Mouse (Mus musculus) kidney, embryonic 15.5 days (tissue): ENCODE measurements at regions not wholly inside any gene's neighbourhood (a gene's known extent, or its start where the extent isn't known, plus 50 kb on each side); places are given as distances from the start of the nearest gene placed in this dataset.

Experiments used
- ATAC-seq: fragments of 200-750 bp; cut with Nextera tagmentation; replicated peaks from 2 replicates; pipeline ENCODE4 v1.8.0; 2017; ENCODE audit warnings: moderate TSS enrichment; ENCODE audit not compliant: low FRiP score
- H3K27ac ChIP-seq: fragments of 300-500 bp; sonication (generic); 2 replicates; pipeline ENCODE4 v1.5.1; 2015; ENCODE audit warnings: mild to moderate bottlenecking, inconsistent platforms
- H3K27me3 ChIP-seq: fragments of 300-500 bp; sonication (generic); 2 replicates; pipeline ENCODE4 v1.6.1; 2015; ENCODE audit warnings: inconsistent platforms
- H3K36me3 ChIP-seq: fragments of 300-500 bp; sonication (generic); 2 replicates; pipeline ENCODE4 v1.6.1; 2015; ENCODE audit warnings: inconsistent platforms
- H3K4me1 ChIP-seq: fragments of 300-500 bp; sonication (generic); 2 replicates; pipeline ENCODE4 v1.6.1; 2015; ENCODE audit warnings: inconsistent platforms
- H3K4me2 ChIP-seq: fragments of 300-500 bp; sonication (generic); 2 replicates; pipeline ENCODE4 v1.6.1; 2015; ENCODE audit warnings: moderate library complexity, mild to moderate bottlenecking, inconsistent platforms
- H3K4me3 ChIP-seq: fragments of 300-500 bp; sonication (generic); replicated peaks from 2 replicates; pipeline ENCODE4 v1.5.1; 2015; ENCODE audit warnings: mild to moderate bottlenecking, inconsistent platforms
- H3K9ac ChIP-seq: fragments of 300-500 bp; sonication (generic); 2 replicates; pipeline ENCODE4 v1.6.1; 2015; ENCODE audit warnings: mild to moderate bottlenecking, inconsistent platforms
- H3K9me3 ChIP-seq: fragments of 300-500 bp; sonication (generic); replicated peaks from 2 replicates; pipeline ENCODE4 v1.6.1; 2016; ENCODE audit warnings: inconsistent platforms
- WGBS: fragments of 180-500 bp; shearing (Covaris S2); methylation state at CpG from one replicate; pipeline ENCODE4 v1.1.7; 2015; ENCODE audit warnings: mixed read lengths; 5-methylcytosine and 5-hydroxymethylcytosine counted together

- H3K9ac ChIP-seq = no peak overlapping the region
- H3K27ac ChIP-seq = no peak overlapping the region
- no peak overlapping the region for H3K4me2 ChIP-seq
- no peak overlapping the region for H3K4me3 ChIP-seq
- H3K27me3 ChIP-seq = no peaks in the 10 kb centered on the region
- 76% methylated on average over 23 of the region's 23 CpGs for WGBS
- H3K9me3 ChIP-seq = no peaks in the 10 kb centered on the region
- H3K4me1 ChIP-seq = no peaks in the 10 kb centered on the region
- no peaks in the 10 kb centered on the region for H3K36me3 ChIP-seq
- ATAC-seq = no peak
Measured at GRCm38 (mm10) chr17:80846996-80847810, 97.2 kb upstream of the Tmem178 start.

- Histone ChIP-seq H3K27me3 (no peaks in the 10 kb centered on the region), H3K4me1 (no peaks in the 10 kb centered on the region), H3K9ac (no peak overlapping the region), H3K27ac (no peak overlapping the region), H3K4me3 (no peak overlapping the region), H3K36me3 (no peaks in the 10 kb centered on the region), H3K9me3 (no peaks in the 10 kb centered on the region), H3K4me2 (no peak overlapping the region)
- WGBS = 77% methylated on average over 7 of the region's 7 CpGs
- no peak for ATAC-seq
Measured at GRCm38 (mm10) chr17:80845349-80845748, 99.1 kb upstream of the Tmem178 start.

GRCm38 (mm10) chr17:80841903-80842302 is 102.5 kb upstream of the Tmem178 start:
- Histone ChIP-seq H3K9me3 (no peaks in the 10 kb centered on the region), H3K27ac (no peak overlapping the region), H3K36me3 (no peaks in the 10 kb centered on the region), H3K9ac (no peak overlapping the region), H3K4me3 (no peak overlapping the region), H3K4me1 (no peaks in the 10 kb centered on the region), H3K27me3 (no peaks in the 10 kb centered on the region), H3K4me2 (no peak overlapping the region)
- 89% methylated on average over 4 of the region's 4 CpGs for WGBS
- no peak for ATAC-seq

GRCm38 (mm10) chr17:80840896-80841295 is 103.5 kb upstream of the Tmem178 start:
- no peak overlapping the region for H3K4me3 ChIP-seq
- no peaks in the 10 kb centered on the region for H3K4me1 ChIP-seq
- no peaks in the 10 kb centered on the region for H3K9me3 ChIP-seq

GRCm38 (mm10) chr17:80840452-80840851 is 104.0 kb upstream of the Tmem178 start:
- Histone ChIP-seq H3K4me3 (no peak overlapping the region), H3K4me2 (no peak overlapping the region), H3K27me3 (no peaks in the 10 kb centered on the region), H3K4me1 (no peaks in the 10 kb centered on the region), H3K27ac (no peak overlapping the region), H3K36me3 (no peaks in the 10 kb centered on the region), H3K9ac (no peak overlapping the region), H3K9me3 (no peaks in the 10 kb centered on the region)
- no peak for ATAC-seq
- 90% methylated on average over 4 of the region's 4 CpGs for WGBS

More at GRCm38 (mm10) chr17:80840896-80841295, 103.5 kb upstream of the Tmem178 start:
- WGBS = 84% methylated on average over 6 of the region's 6 CpGs
- Histone ChIP-seq H3K27me3 (no peaks in the 10 kb centered on the region), H3K4me2 (no peak overlapping the region), H3K36me3 (no peaks in the 10 kb centered on the region), H3K27ac (no peak overlapping the region), H3K9ac (no peak overlapping the region)
- ATAC-seq = no peak

GRCm38 (mm10) chr17:80834701-80835100 is 106.4 kb upstream of the Map4k3 start:
- H3K4me2 ChIP-seq = no peak overlapping the region
- H3K4me1 ChIP-seq = 0 out of 2 replicates have a peak, but pooled peaks cover 9% of the 10 kb centered on the region
- H3K4me3 ChIP-seq = no peak overlapping the region
- H3K27me3 ChIP-seq = no peaks in the 10 kb centered on the region
- no peaks in the 10 kb centered on the region for H3K9me3 ChIP-seq
- no peak overlapping the region for H3K9ac ChIP-seq
- no peak for ATAC-seq
- H3K36me3 ChIP-seq = no peaks in the 10 kb centered on the region
- no peak overlapping the region for H3K27ac ChIP-seq

GRCm38 (mm10) chr17:80834176-80834517 is 105.9 kb upstream of the Map4k3 start:
- 28% methylated on average over 5 of the region's 5 CpGs for WGBS

GRCm38 (mm10) chr17:80833355-80834175 is 105.3 kb upstream of the Map4k3 start:
- Histone ChIP-seq H3K9me3 (no peaks in the 10 kb centered on the region), H3K9ac (no peak overlapping the region), H3K4me1 (0 out of 2 replicates have a peak, but pooled peaks cover 9% of the 10 kb centered on the region), H3K4me2 (peak overlapping the region; percentile 32), H3K27ac (0 out of 2 replicates have a peak overlapping the region, but pooled peaks have one; percentile 22), H3K4me3 (no peak overlapping the region), H3K27me3 (no peaks in the 10 kb centered on the region), H3K36me3 (no peaks in the 10 kb centered on the region)
- 30% methylated on average over 10 of the region's 10 CpGs for WGBS
- peak; percentile 63; the same call in 1 of the 2 replicates for ATAC-seq

More at GRCm38 (mm10) chr17:80834176-80834517, 105.9 kb upstream of the Map4k3 start:
- H3K4me2 ChIP-seq = no peak overlapping the region
- H3K4me3 ChIP-seq = no peak overlapping the region
- no peaks in the 10 kb centered on the region for H3K9me3 ChIP-seq
- ATAC-seq = no peak
- 0 out of 2 replicates have a peak overlapping the region, but pooled peaks have one; percentile 22 for H3K27ac ChIP-seq
- H3K4me1 ChIP-seq = 0 out of 2 replicates have a peak, but pooled peaks cover 9% of the 10 kb centered on the region
- no peaks in the 10 kb centered on the region for H3K36me3 ChIP-seq
- no peaks in the 10 kb centered on the region for H3K27me3 ChIP-seq
- H3K9ac ChIP-seq = no peak overlapping the region

- Histone ChIP-seq H3K27ac (no peak overlapping the region), H3K4me1 (peaks cover 14% of the 10 kb centered on the region), H3K4me2 (no peak overlapping the region), H3K9me3 (no peaks in the 10 kb centered on the region), H3K4me3 (no peak overlapping the region), H3K27me3 (no peaks in the 10 kb centered on the region), H3K36me3 (no peaks in the 10 kb centered on the region), H3K9ac (no peak overlapping the region)
- no peak for ATAC-seq
- WGBS = 80% methylated on average over 4 of the region's 4 CpGs
Measured at GRCm38 (mm10) chr17:80831686-80832085, 103.4 kb upstream of the Map4k3 start.

- Histone ChIP-seq H3K27me3 (no peaks in the 10 kb centered on the region), H3K4me1 (peaks cover 31% of the 10 kb centered on the region), H3K4me3 (no peak overlapping the region), H3K36me3 (no peaks in the 10 kb centered on the region), H3K9me3 (no peaks in the 10 kb centered on the region), H3K27ac (no peak overlapping the region), H3K4me2 (no peak overlapping the region), H3K9ac (no peak overlapping the region)
- no peak for ATAC-seq
- 74% methylated on average over 2 of the region's 2 CpGs for WGBS
Measured at GRCm38 (mm10) chr17:80827896-80828295, 99.6 kb upstream of the Map4k3 start.

- H3K4me2 ChIP-seq = no peak overlapping the region
- 89% methylated on average over 17 of the region's 17 CpGs for WGBS
- H3K4me3 ChIP-seq = no peak overlapping the region
- ATAC-seq = no peak
- H3K27ac ChIP-seq = no peak overlapping the region
- no peaks in the 10 kb centered on the region for H3K36me3 ChIP-seq
- H3K9me3 ChIP-seq = no peaks in the 10 kb centered on the region
- no peaks in the 10 kb centered on the region for H3K27me3 ChIP-seq
- H3K9ac ChIP-seq = no peak overlapping the region
- H3K4me1 ChIP-seq = peaks cover 31% of the 10 kb centered on the region
Measured at GRCm38 (mm10) chr17:80827361-80827760, 99.1 kb upstream of the Map4k3 start.
